Mouse (Mus musculus) adrenal gland, adult (tissue): ENCODE results near the gene Arhgap19.
A peak's percentile ranks its signal among the peaks of the same experiment; 100 is the strongest.

Source experiments
- DNase-seq, 2 experiments: peaks; one replicate each; pipeline ENCODE4 v3.0.0; 2022 to 2023; ENCODE audit warnings: low spot score in 1 of 2; ENCODE audit not compliant: inconsistent age in 2 of 2

Gene Arhgap19

GRCm38 (mm10) chr19:41832501-41833201 lies 30.8 kb upstream of the Arhgap19 start:
- DNase-seq = peak; percentile 11 to 31

- DNase-seq = peak in 1 of 2 experiments; percentile 13
Observed at GRCm38 (mm10) chr19:41831718-41832391, 30.0 kb upstream of the Arhgap19 start.

- peak; percentile 65 to 77 for DNase-seq
Observed at GRCm38 (mm10) chr19:41831101-41831570, 29.3 kb upstream of the Arhgap19 start.

GRCm38 (mm10) chr19:41830106-41831031 lies 28.5 kb upstream of the Arhgap19 start:
- peak; percentile 79 to 81 for DNase-seq

GRCm38 (mm10) chr19:41829381-41830105 lies 27.7 kb upstream of the Arhgap19 start, which contains the start of gene Frat1:
Gene Frat1, plus strand, starts transcription at chr19:41829970.
- peak; percentile 89 to 98 for DNase-seq

- no peak for DNase-seq
Observed at GRCm38 (mm10) chr19:41828941-41829340, 27.1 kb upstream of the Arhgap19 start.

- DNase-seq = no peak
Observed at GRCm38 (mm10) chr19:41826529-41826928, 24.7 kb upstream of the Arhgap19 start.

GRCm38 (mm10) chr19:41824950-41825349 lies 23.1 kb upstream of the Arhgap19 start:
- no peak for DNase-seq

- no peak for DNase-seq
Observed at GRCm38 (mm10) chr19:41822589-41822988, 20.7 kb upstream of the Arhgap19 start.

GRCm38 (mm10) chr19:41821436-41821835 lies 19.6 kb upstream of the Arhgap19 start:
- DNase-seq = no peak

- no peak for DNase-seq
Observed at GRCm38 (mm10) chr19:41818749-41819148, 16.9 kb upstream of the Arhgap19 start.

- peak in 1 of 2 experiments; percentile 55 for DNase-seq
Observed at GRCm38 (mm10) chr19:41817325-41817724, 15.5 kb upstream of the Arhgap19 start.

- no peak for DNase-seq
Observed at GRCm38 (mm10) chr19:41816915-41817314, 15.1 kb upstream of the Arhgap19 start.

- no peak for DNase-seq
Observed at GRCm38 (mm10) chr19:41816410-41816809, 14.6 kb upstream of the Arhgap19 start.

GRCm38 (mm10) chr19:41813374-41813773 lies 11.5 kb upstream of the Arhgap19 start:
- no peak for DNase-seq

- peak in 1 of 2 experiments; percentile 61 for DNase-seq
Observed at GRCm38 (mm10) chr19:41812525-41812924, 10.7 kb upstream of the Arhgap19 start.

GRCm38 (mm10) chr19:41810074-41810473 lies 8.2 kb upstream of the Arhgap19 start:
- DNase-seq = no peak

GRCm38 (mm10) chr19:41808104-41808634 lies 6.3 kb upstream of the Arhgap19 start:
- no peak for DNase-seq

GRCm38 (mm10) chr19:41807497-41807896 lies 5.7 kb upstream of the Arhgap19 start:
- no peak for DNase-seq

GRCm38 (mm10) chr19:41805831-41806230 lies 4.0 kb upstream of the Arhgap19 start:
- no peak for DNase-seq
